Mouse (Mus musculus): ENCODE data around the gene Mmp25. TPM values are rescaled to one million over a fixed set of nuclear protein-coding genes. Genes with fewer than 3 reads are reported as not detected.
"Not testable (repeated sequence)": the region's sequence is repeated elsewhere in the genome, so short reads cannot be mapped to it uniquely, and the experiment has no call there.

Mmp25 gene
- polyA plus RNA-seq, 3 experiments from 2014 or later, result 0.80 to 6.6 (median 2.8) TPM

GRCm38 (mm10) chr17:23599605-23600063 is 45.4 kb downstream of the Mmp25 start:
- no peak for ATAC-seq

- ATAC-seq, result peak; percentile 95
Measured at GRCm38 (mm10) chr17:23598582-23599552, 46.2 kb downstream of the Mmp25 start, which contains the start of gene Zfp13. Zfp13 (minus strand) TSS chr17:23599487.

DNA sequence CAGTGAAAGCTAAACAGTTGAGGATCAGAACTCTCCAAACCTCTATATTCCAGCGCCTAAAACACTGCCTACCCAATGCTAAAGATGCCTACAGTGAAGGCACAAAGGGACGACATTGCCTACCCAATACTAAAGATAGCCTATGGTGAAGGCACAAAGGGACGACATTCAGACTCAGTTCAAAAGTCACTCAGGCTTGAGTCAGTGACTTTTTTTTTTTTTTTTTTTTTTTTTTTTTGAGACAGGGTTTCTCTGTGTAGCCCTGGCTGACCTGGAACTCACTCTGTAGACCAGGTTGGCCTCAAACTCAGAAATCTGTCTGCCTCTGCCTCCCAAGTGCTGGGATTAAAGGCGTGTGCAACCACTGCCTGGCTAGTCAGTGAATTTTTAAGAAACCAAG is 49.9 kb downstream of the Mmp25 start:
- ATAC-seq, result not testable (repeated sequence)

DNA sequence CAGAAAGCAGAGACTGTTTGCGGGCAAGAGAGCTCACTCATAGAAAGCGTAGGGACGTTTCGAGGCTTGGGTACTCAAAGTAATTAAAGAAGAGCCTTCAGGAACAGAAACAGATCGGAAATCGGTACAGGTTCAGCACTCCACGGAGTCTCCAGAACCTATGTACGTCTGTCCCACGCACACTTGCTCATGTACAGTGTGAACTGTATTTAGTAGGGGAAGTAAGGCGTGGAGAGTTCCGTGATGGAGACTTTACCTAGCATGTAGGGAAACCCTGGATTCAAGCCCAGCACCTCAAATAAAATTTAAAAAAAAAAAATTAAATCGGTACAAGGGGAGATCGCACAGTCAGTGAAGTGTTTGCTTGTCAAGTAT is 52.2 kb downstream of the Mmp25 start:
- peak; percentile 28 for ATAC-seq

DNA sequence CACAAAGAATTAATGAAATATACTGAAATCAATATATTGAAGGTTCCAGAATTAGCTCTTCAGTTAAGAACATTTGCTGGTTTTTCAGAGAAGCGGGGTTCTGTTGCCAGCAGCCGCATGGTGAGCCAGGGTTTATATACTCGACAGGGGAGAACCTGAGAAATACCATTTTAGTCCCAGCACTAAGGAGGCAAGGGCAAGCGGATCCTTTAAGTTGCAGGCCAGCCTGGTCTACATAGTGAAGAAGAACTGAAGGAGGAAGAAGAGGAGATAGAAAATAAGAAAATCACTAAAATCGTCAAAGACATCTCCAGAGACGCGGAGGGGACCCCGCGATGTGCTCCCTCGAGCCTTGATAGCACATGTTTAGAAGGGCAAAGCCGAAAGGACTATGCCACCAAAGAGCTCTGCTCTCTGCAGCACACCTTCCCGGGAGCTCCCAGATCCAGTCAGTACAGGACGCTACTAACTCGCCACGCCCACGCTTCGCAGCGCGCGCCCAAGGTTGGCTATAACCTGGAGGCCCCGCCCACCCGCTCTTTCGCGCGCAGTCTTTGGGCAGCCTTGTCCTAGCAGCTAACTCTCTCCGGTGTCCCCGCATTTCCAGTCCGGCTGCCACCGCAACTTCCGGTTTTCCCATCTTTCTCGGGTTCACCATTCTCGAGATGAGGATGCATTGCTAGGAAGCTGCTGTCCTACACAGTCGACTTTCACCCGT is 52.7 kb downstream of the Mmp25 start:
- peak; percentile 90 for ATAC-seq

DNA sequence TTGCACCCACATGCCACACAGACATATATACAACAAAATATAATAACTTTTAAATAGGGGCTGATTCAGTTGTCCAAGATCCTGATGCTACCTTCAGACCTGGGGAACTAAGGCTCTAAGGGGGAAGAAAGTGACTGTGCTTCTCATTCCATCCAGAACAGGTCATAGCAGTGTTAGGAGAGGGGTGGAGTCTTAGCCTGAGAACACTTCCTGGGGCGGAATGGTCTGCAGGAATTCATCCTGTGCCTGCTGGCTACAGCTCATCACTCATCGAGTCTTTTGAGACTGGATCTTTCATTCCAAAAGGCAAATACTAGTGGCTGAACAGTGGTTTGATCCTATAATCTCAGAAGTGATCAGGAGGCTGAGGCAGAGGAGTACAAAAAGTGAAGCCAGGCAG is 57.8 kb downstream of the Mmp25 start:
- no peak for ATAC-seq

- ATAC-seq, result no peak
Measured at GRCm38 (mm10) chr17:23585721-23586491, 59.2 kb downstream of the Mmp25 start.

DNA sequence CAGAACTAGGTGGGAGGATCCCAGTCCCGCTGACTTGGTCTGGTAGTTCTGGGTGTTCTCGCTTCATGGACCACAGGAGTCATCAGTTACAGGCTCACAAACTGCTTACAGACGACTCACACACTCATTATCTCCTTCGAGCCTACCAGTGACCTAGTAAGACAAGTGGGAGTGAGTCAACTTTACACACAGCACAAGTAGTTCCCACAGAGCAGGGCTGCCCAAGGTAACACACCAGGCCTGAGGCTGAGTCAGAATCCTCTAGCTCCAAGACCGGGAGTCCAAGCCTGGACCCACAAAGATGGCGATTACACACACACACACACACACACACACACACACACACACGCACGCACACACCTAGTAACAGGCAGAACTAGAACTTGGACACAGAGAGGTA is 60.3 kb downstream of the Mmp25 start:
- ATAC-seq, result no peak

Other genes starting within 250 kb of the Mmp25 start
- not detected for gene Vmn2r117, start 165.6 kb downstream of the Mmp25 start, polyA plus RNA-seq (2017; shearing (Covaris generic))
- 1 to 10 TPM; 4.0 to 5.5 (median 4.8) TPM for gene Zfp213, start 81.0 kb downstream of the Mmp25 start, polyA plus RNA-seq (2017; shearing (Covaris generic))
- under 1 TPM in 1 of 3 experiments, not detected in 2; 0.71 TPM for gene Zfp13, start 45.8 kb downstream of the Mmp25 start, polyA plus RNA-seq (2017; shearing (Covaris generic))
- 1 to 10 TPM in 2 of 3 experiments, under 1 TPM in 1; 0.73 to 3.1 (median 1.2) TPM for gene Zscan10, start 44.4 kb downstream of the Mmp25 start, polyA plus RNA-seq (2017; shearing (Covaris generic))
- under 1 TPM in 1 of 3 experiments, not detected in 2; 0.23 TPM for gene Bicdl2, start 15.2 kb upstream of the Mmp25 start, polyA plus RNA-seq (2017; shearing (Covaris generic))
- gene Hcfc1r1, start 28.3 kb upstream of the Mmp25 start, polyA plus RNA-seq (2017; shearing (Covaris generic)), result 10 to 100 TPM; 62.6 to 79.5 (median 70.7) TPM
- 10 to 100 TPM; 27.1 to 36.7 (median 27.5) TPM for gene Thoc6, start 28.6 kb upstream of the Mmp25 start, polyA plus RNA-seq (2017; shearing (Covaris generic))
- 1 to 10 TPM; 3.7 to 6.5 (median 4.6) TPM for gene Tnfrsf12a, start 32.2 kb upstream of the Mmp25 start, polyA plus RNA-seq (2017; shearing (Covaris generic))
- not detected for gene Cldn6, start 34.0 kb upstream of the Mmp25 start, polyA plus RNA-seq (2017; shearing (Covaris generic))
- gene Cldn9, start 38.7 kb upstream of the Mmp25 start, polyA plus RNA-seq (2017; shearing (Covaris generic)), result not detected
- not detected for gene 1520401A03Rik, start 77.5 kb upstream of the Mmp25 start, polyA plus RNA-seq (2017; shearing (Covaris generic))
- gene Pkmyt1, start 81.1 kb upstream of the Mmp25 start, polyA plus RNA-seq (2017; shearing (Covaris generic)), result 10 to 100 TPM in 2 of 3 experiments, 1 to 10 TPM in 1; 7.5 to 18.5 (median 11.3) TPM
- 1 to 10 TPM; 1.3 to 7.2 (median 2.5) TPM for gene Paqr4, start 95.6 kb upstream of the Mmp25 start, polyA plus RNA-seq (2017; shearing (Covaris generic))
- gene Kremen2, start 100.6 kb upstream of the Mmp25 start, polyA plus RNA-seq (2017; shearing (Covaris generic)), result 1 to 10 TPM in 2 of 3 experiments, under 1 TPM in 1; 0.78 to 3.2 (median 1.1) TPM
- 10 to 100 TPM; 13.2 to 15.6 (median 13.7) TPM for gene Flywch1, start 126.3 kb upstream of the Mmp25 start, polyA plus RNA-seq (2017; shearing (Covaris generic))
- gene Flywch2, start 140.8 kb upstream of the Mmp25 start, polyA plus RNA-seq (2017; shearing (Covaris generic)), result 1 to 10 TPM; 1.3 to 3.1 (median 2.3) TPM
- gene Srrm2, start 145.3 kb upstream of the Mmp25 start, polyA plus RNA-seq (2017; shearing (Covaris generic)), result 100 to 1,000 TPM; 271 to 328 (median 302) TPM
- gene Elob, start 183.9 kb upstream of the Mmp25 start, polyA plus RNA-seq (2017; shearing (Covaris generic)), result 100 to 1,000 TPM; 674 to 762 (median 707) TPM
- 1 to 10 TPM in 2 of 3 experiments, not detected in 1; 1.3 to 1.6 TPM for gene Prss33, start 190.8 kb upstream of the Mmp25 start, polyA plus RNA-seq (2017; shearing (Covaris generic))
- 1 to 10 TPM in 1 of 3 experiments, under 1 TPM in 1, not detected in 1; 0.34 to 1.1 TPM for gene Prss32, start 198.6 kb upstream of the Mmp25 start, polyA plus RNA-seq (2017; shearing (Covaris generic))
- gene Prss41, start 198.9 kb upstream of the Mmp25 start, polyA plus RNA-seq (2017; shearing (Covaris generic)), result 10 to 100 TPM in 2 of 3 experiments, 1 to 10 TPM in 1; 3.9 to 19.1 (median 13.6) TPM
- not detected for gene Prss21, start 222.8 kb upstream of the Mmp25 start, polyA plus RNA-seq (2017; shearing (Covaris generic))
- gene Dcpp1, start 235.6 kb upstream of the Mmp25 start, polyA plus RNA-seq (2017; shearing (Covaris generic)), result not detected
- gene Dcpp2, start 235.6 kb upstream of the Mmp25 start, polyA plus RNA-seq (2017; shearing (Covaris generic)), result not detected